Mouse (Mus musculus): ENCODE measurements around the gene Map3k20.

Map3k20 gene

GRCm38 (mm10) chr2:72285256-72285887, at the start of gene Map3k20:
Gene Map3k20, plus strand, starts transcription at chr2:72285637.
- peak in 1 of 2 experiments; percentile 14 for DNase-seq (ENCODE audit: low spot score in 2 of 2)

GRCm38 (mm10) chr2:72238421-72238820, 47.0 kb upstream of the Map3k20 start:
- no peak for DNase-seq (ENCODE audit: low spot score in 2 of 2)

DNA sequence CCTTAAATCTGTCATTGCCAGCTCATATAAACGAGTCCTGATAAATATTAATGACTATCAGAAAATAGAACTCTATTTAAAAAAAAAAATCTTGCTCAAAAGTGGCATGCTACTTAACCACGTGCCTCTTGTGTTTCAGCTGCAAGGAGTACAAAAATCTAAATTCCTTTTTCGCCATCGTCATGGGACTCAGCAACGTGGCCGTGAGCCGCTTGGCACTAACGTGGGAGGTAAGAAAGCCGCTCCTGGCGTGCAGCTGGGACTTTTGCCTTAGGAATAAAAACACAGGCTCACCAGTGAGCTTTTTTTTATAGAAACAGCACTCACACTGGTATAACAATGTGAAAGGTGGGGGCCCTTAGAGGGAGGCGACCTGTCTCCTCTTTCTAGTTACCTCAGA, 46.5 kb upstream of the Map3k20 start:
- DNase-seq (ENCODE audit: low spot score in 2 of 2), result no peak

DNA sequence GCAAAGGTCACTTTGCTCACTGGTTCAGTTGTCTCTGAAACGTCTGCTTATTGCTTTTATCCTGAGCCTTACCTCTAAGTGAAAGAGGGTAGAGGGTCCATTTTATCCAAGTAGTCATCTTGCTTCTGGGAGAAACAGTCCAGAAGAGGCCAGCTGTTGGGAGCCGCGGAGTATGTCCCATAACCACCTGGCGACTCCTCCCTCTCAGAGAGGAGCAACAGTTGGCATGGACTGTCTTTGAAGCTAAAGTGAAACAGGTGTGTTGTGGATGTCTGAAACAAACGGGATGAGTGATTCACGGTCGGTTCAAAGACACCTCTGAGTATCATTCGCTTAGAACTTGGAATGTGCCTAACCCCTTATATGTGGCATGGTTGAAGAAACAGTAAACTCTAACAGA, 46.0 kb upstream of the Map3k20 start:
- DNase-seq (ENCODE audit: low spot score in 2 of 2), result no peak

DNA sequence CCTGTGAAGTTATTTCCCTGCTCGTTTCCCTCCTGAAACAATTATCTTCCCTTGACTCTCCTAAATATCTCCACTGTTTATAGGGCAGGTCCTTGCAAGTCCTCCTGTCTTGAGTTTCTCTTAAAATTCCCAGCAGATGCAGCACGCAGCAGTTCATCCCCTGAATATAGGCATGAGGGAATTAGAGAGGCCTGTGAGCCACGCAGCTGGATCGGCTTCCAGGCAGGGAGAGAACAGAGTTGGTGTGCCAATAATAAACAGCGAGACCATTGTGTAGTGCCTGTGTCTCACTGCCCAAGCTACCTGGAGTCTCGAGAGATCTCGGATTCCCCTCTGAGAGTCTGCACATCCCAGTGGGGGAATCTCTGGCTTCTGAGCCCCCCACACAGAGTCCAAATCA, 45.4 kb upstream of the Map3k20 start:
- no peak for DNase-seq (ENCODE audit: low spot score in 2 of 2)

DNA sequence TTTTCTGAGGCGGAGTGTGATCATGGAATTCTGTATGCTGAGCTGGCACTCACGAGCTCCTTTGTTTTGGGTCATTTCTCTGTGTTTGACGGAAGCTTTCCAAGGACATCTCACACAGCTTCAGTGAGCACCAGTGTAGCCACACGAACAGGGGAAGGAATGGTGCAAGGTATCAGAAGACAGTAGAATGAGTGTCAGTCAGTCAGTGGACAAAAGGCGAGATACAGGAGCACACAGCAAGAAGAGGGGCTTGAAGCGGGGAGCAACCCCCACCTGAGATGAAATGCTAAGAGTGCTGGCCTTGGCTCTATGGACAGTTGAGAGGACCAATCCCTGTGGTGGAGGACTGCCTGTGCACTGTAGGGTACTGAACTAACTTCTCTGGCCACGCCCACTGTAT, 44.7 kb upstream of the Map3k20 start:
- DNase-seq (ENCODE audit: low spot score in 2 of 2), result no peak

DNA sequence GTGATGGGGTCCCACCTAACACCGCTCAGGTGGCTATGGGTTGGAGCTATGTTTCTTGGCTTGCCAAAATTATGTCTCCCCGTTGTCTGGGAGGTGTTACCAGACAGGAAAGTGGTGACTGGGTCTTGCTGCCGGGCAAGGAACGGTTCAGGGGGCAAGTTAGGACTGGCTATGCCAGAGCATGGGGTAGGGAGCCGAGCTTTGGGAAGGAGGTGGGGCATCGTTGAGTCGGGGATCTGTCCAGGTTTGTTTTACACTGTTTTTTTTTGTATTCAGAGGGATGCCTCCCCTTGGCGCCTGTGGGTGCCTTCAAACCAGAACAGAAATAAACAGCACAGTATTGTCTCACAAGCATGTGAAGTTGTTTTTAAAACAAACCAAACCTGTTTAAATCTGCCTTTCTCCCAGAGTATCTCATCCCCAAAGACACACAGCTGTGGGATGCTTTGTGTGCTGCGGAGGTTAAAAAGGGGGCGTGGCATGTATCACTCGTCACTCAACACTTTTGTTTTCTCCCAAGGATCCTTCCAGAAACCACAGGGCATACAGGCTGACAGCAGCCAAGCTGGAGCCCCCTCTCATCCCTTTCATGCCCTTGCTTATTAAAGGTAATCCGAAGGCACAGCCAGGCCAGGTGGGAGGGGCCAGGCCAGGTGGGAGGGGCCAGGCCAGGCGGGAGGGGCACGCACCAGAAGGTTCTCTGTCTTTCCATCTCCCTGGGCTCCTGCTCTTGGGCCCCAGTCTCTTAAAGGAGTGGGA, 43.5 kb upstream of the Map3k20 start:
- no peak for DNase-seq (ENCODE audit: low spot score in 2 of 2)

DNA sequence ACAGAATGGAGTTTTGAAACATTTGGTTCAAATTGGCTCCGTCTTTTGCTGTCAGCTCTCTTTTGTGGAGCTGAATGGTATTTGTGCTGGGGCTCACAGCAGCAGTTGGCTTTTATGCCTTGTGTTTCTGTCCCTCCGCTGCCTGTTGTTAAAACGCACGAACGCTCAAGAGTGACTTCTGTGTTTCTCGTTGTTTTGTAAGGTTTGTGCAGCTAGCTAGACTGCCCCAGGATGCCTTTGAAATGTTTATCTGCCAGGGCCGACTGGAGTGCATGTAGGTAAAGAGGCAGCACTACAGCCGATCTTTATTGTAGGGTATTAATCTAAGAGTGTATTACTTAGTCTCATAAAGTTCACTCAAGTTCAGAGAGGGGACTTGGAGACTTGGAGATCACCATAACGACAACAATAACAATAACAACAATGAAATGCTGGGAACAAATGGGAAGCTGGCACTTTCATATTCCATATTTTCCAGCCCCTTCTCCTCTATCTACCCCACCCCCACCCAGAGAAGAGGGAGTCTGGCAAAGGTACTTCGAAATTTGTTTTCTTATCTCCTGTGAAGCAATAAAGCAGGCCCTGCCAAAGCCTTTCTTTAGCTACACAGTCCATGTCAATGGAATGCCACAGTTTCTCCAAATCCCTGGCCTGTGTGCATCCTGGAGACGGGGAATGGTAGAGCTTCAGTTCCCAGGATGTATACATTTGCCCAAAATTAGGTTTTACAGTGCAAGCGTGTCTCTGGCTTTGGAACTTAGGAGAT, 42.3 kb upstream of the Map3k20 start:
- DNase-seq (ENCODE audit: low spot score in 2 of 2), result no peak

DNA sequence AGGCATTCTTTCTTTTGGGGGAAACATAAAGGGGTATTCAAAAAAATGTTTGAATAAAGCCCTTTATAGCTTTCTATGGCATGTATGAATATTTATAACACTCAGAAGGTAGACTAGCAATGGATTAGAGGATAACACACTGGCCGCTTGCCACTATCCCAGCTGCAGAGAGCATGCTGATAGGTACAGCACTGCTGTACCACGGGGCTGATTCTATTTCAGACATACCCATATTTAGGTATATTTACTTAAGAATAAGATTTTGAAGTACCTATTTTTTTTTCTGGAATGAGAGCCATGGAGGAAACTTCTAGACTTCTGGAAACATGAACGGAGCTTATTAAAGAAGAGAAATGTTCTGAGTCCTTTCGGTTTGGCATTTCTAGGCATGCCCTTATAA, 39.8 kb upstream of the Map3k20 start:
- DNase-seq (ENCODE audit: low spot score in 2 of 2), result no peak

DNA sequence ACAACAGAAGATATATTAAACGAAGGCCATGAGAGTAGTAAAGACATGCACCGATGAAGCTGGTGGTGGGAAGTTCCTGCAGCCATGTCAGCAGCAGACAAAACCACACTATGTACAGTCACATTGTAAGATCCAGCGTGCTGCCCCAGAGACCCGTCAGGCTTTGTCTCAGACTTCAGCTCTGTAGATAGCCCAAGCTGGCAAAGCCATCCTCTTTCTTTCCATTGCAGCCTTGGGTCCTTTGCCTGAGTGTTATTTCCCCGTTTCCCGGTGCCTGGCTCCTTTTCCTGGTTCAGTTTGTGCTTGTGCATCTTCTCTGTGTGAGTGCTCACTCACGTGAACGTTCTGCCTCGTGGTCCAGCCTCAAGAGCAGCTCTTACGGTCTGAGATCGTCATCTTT, 39.1 kb upstream of the Map3k20 start:
- no peak for DNase-seq (ENCODE audit: low spot score in 2 of 2)

DNA sequence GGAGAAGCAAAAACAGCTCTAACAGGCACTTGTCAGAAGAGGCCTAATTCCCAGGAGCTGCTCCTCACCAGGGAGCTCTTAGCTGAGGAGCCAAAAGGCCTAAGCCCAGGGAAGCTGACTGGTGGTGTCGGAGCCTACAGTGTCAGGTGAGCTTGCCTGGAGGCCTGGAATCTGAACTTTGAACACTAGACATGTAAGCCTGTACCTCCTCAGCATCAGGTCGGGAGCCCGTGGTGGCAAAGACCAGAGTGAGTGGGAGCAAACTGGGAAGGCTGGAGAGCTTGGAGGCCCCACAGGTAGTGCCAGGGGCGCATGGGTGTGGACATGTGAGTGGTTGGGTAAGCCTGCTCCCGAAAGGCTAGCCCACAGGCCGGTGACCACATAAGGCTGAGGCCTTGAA, 37.6 kb upstream of the Map3k20 start:
- no peak for DNase-seq (ENCODE audit: low spot score in 2 of 2)

- DNase-seq (ENCODE audit: low spot score in 2 of 2), result no peak
These were observed 32.6 kb upstream of the Map3k20 start for GRCm38 (mm10) chr2:72252510-72253505.

- DNase-seq (ENCODE audit: low spot score in 2 of 2), result no peak
These were observed 31.6 kb upstream of the Map3k20 start for GRCm38 (mm10) chr2:72253882-72254281.

DNA sequence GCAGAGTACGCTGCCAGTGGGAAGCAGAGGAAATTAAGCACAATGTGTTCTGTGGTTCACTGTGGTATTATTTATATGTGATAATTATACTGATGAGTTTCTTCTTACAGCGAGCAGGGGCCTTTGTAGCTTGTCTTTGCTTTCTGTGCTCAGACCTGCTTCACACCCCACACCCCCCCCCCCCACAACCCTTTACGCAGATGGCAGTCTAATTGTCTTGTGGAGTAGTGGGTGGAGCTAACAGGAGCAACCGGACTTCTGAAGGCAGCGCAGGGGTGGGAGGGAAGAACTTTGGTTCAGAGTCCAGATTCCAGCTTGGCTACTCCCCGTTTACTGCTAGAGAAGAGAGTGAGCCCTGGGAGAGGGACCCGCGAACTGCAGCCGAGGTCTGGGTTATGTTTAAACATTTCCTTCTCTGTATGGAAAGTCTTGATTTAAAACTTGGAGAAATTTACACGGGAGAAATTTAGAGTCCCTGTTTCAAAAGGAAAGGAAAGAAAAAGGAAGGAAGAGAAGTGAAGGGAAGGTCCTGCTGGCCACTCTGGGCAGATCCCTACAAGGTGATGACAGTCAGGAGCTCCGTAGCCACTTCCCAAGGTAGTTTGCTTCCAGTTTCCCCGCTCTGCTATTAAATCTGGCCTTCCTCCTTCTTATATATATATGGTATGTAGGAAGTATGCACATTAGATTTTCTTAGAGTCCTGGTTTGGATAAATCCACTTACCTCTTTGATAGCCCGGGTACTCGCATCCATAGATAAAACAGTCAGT, 30.4 kb upstream of the Map3k20 start:
- no peak for DNase-seq (ENCODE audit: low spot score in 2 of 2)

- no peak for DNase-seq (ENCODE audit: low spot score in 2 of 2)
These were observed 24.7 kb upstream of the Map3k20 start for GRCm38 (mm10) chr2:72260704-72261103.

DNA sequence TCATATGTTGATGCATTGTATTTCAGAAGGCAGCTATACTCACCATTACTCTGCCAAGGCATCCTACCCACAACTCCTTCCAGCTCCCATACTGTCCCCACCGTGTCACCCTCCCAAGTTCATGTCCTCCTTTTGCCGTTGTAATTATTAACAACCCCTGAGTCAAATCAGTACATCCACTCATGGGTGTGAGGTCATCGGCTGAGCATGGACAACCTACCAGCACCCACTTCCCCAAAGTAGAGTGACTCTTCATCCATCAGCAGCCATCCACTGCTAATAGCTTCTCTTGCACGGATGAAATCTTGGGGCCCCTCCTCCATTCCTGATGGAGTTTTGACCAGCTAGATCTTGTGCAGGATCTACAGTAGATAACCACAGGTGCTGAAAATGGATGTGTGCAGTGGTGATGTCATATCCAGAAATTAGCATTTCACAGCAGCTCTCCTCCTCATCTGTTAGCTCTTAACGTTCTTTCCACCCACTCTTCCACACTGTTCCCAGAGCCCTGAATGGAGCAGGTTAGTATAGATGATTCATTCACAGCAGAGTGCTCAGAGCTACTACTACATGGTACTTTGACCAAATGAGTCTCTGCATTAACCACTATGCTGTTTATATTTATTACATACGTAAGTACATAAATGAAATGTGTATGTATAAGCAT, 22.5 kb upstream of the Map3k20 start:
- no peak for DNase-seq (ENCODE audit: low spot score in 2 of 2)

- DNase-seq (ENCODE audit: low spot score in 2 of 2), result no peak
These were observed 18.0 kb upstream of the Map3k20 start for GRCm38 (mm10) chr2:72267390-72267789.

GRCm38 (mm10) chr2:72269651-72270341, 15.6 kb upstream of the Map3k20 start:
- no peak for DNase-seq (ENCODE audit: low spot score in 2 of 2)

GRCm38 (mm10) chr2:72278247-72278873, 7.1 kb upstream of the Map3k20 start:
- no peak for DNase-seq (ENCODE audit: low spot score in 2 of 2)

All from frontal cortex, postnatal 25 days (tissue).